Mouse (Mus musculus) CH12.LX (cell line): ENCODE results near the gene Zfp82. TPM values are rescaled to one million over a fixed set of nuclear protein-coding genes. Genes with fewer than 3 reads are reported as not detected.

Experiments
- DNase-seq: peaks from one replicate; pipeline ENCODE4 v3.0.0-alpha.2; 2013; ENCODE audit errors: extremely low read depth
- H3K27ac ChIP-seq: 2 replicates; pipeline ENCODE4 v1.5.1; 2012; ENCODE audit warnings: low read depth, mild to moderate bottlenecking, control low read depth, moderate library complexity; ENCODE audit not compliant: insufficient read depth
- H3K27me3 ChIP-seq: replicated peaks from 2 replicates; pipeline ENCODE3; 2012; ENCODE audit warnings: inconsistent platforms
- H3K36me3 ChIP-seq, 2 experiments: replicated peaks in 1 of 2; 2 replicates each; pipeline versions ENCODE3 to v1.6.1; 2012; ENCODE audit warnings: inconsistent platforms in 1 of 2, low read length in 1 of 2, mild to moderate bottlenecking in 1 of 2, mixed read lengths in 1 of 2, moderate library complexity in 1 of 2; ENCODE audit not compliant: control insufficient read depth in 1 of 2, insufficient read depth in 1 of 2
- H3K4me1 ChIP-seq, 2 experiments: 2 replicates each; pipeline ENCODE4 v1.6.1; 2012; ENCODE audit warnings: inconsistent platforms in 1 of 2, moderate library complexity in 1 of 2; ENCODE audit not compliant: insufficient read depth in 2 of 2, control insufficient read depth in 1 of 2
- H3K4me2 ChIP-seq: 2 replicates; pipeline ENCODE4 v1.6.1; 2012; ENCODE audit warnings: low read depth, mild to moderate bottlenecking, control low read depth; ENCODE audit not compliant: poor library complexity, insufficient read depth, severe bottlenecking
- H3K4me3 ChIP-seq, 3 experiments: fragments of 150-350 bp in 1 of 3; sonication (generic) in 1 of 3; replicated peaks in 1 of 3; 2 replicates each; pipeline versions ENCODE3 to v1.5.1; 2011 to 2012; ENCODE audit warnings: low read depth in 2 of 3, low read length in 2 of 3, mild to moderate bottlenecking in 2 of 3, moderate library complexity in 2 of 3, control low read depth in 1 of 3, improper control_type of control experiment in 1 of 3, inconsistent platforms in 1 of 3, mixed read lengths in 1 of 3; ENCODE audit not compliant: poor library complexity in 1 of 3
- H3K79me2 ChIP-seq: replicated peaks from 2 replicates; pipeline ENCODE4 v1.6.1; 2012; ENCODE audit warnings: mild to moderate bottlenecking, moderate library complexity; ENCODE audit not compliant: control insufficient read depth, poor library complexity, insufficient read depth, severe bottlenecking; ENCODE audit errors: extremely low read depth
- H3K9ac ChIP-seq: 2 replicates; pipeline ENCODE4 v1.6.1; 2012; ENCODE audit warnings: low read depth, mild to moderate bottlenecking, control low read depth, moderate library complexity; ENCODE audit not compliant: insufficient read depth
- H3K9me3 ChIP-seq: replicated peaks from 2 replicates; pipeline ENCODE3; 2012; ENCODE audit warnings: low read length, inconsistent platforms, mixed read lengths
- CHD1 ChIP-seq: IDR thresholded peaks from 2 replicates; pipeline ENCODE4 v1.6.1; 2012; ENCODE audit warnings: low read depth, low read length, improper control_type of control experiment, inconsistent platforms
- CTCF ChIP-seq, 2 experiments: IDR thresholded peaks in 1 of 2; conservative IDR thresholded peaks in 1 of 2; 2 replicates each; pipeline ENCODE4 v1.5.1; 2011 to 2012; ENCODE audit warnings: low read depth in 2 of 2, low read length in 2 of 2, improper control_type of control experiment in 1 of 2, inconsistent platforms in 1 of 2, mild to moderate bottlenecking in 1 of 2, moderate library complexity in 1 of 2
- E2F4 ChIP-seq: IDR thresholded peaks from 2 replicates; pipeline ENCODE4 v1.6.1; 2011; ENCODE audit warnings: low read depth, low read length, improper control_type of control experiment; ENCODE audit not compliant: insufficient replicate concordance
- ELF1 ChIP-seq: IDR thresholded peaks from 2 replicates; pipeline ENCODE4 v1.6.1; 2014; ENCODE audit warnings: low read depth, mild to moderate bottlenecking, inconsistent platforms, low read length, improper control_type of control experiment
- EP300 ChIP-seq: IDR thresholded peaks from 2 replicates; pipeline ENCODE4 v1.6.1; 2011; ENCODE audit warnings: low read length, improper control_type of control experiment
- ETS1 ChIP-seq: conservative IDR thresholded peaks from 2 replicates; pipeline ENCODE4 v1.6.1; 2012; ENCODE audit warnings: low read depth, mild to moderate bottlenecking, inconsistent platforms, low read length, improper control_type of control experiment, moderate library complexity
- GABPA ChIP-seq: IDR thresholded peaks from 2 replicates; pipeline ENCODE4 v1.6.1; 2012; ENCODE audit warnings: low read depth, low read length, improper control_type of control experiment, inconsistent platforms; ENCODE audit not compliant: insufficient replicate concordance
- HCFC1 ChIP-seq: IDR thresholded peaks from 2 replicates; pipeline ENCODE4 v1.6.1; 2012; ENCODE audit warnings: low read depth, mild to moderate bottlenecking, inconsistent platforms, low read length, improper control_type of control experiment
- IRF4 ChIP-seq: IDR thresholded peaks from 2 replicates; pipeline ENCODE4 v1.6.1; 2014; ENCODE audit warnings: low read depth, mild to moderate bottlenecking, inconsistent platforms, low read length, improper control_type of control experiment
- JUND ChIP-seq: conservative IDR thresholded peaks from 2 replicates; pipeline ENCODE4 v1.6.1; 2011; ENCODE audit warnings: low read depth, low read length, improper control_type of control experiment
- KAT2A ChIP-seq: IDR thresholded peaks from 2 replicates; pipeline ENCODE4 v1.6.1; 2012; ENCODE audit warnings: low read length, improper control_type of control experiment, inconsistent platforms; ENCODE audit not compliant: insufficient replicate concordance
- MAFK ChIP-seq: IDR thresholded peaks from 2 replicates; pipeline ENCODE4 v1.6.1; 2011; ENCODE audit warnings: low read length, improper control_type of control experiment; ENCODE audit not compliant: insufficient replicate concordance
- MEF2A ChIP-seq: IDR thresholded peaks from 2 replicates; pipeline ENCODE4 v1.6.1; 2014; ENCODE audit warnings: low read depth, mild to moderate bottlenecking, inconsistent platforms, low read length, improper control_type of control experiment, borderline replicate concordance
- MXI1 ChIP-seq: IDR thresholded peaks from 2 replicates; pipeline ENCODE4 v1.6.1; 2011; ENCODE audit warnings: mild to moderate bottlenecking, low read depth, low read length, improper control_type of control experiment
- MYC ChIP-seq: IDR thresholded peaks from 2 replicates; pipeline ENCODE4 v1.6.1; 2011; ENCODE audit warnings: low read depth, mild to moderate bottlenecking, improper control_type of control experiment, low read length
- NRF1 ChIP-seq: IDR thresholded peaks from 2 replicates; pipeline ENCODE4 v1.6.1; 2014; ENCODE audit warnings: low read depth, mild to moderate bottlenecking, inconsistent platforms, low read length, improper control_type of control experiment, moderate library complexity
- PAX5 ChIP-seq: IDR thresholded peaks from 2 replicates; pipeline ENCODE4 v1.6.1; 2012; ENCODE audit warnings: low read length, inconsistent platforms, mixed read lengths
- POLR2A ChIP-seq: IDR thresholded peaks from 2 replicates; pipeline ENCODE4 v1.6.1; 2011; ENCODE audit warnings: low read depth, mild to moderate bottlenecking, improper control_type of control experiment, low read length
- POLR2AphosphoS2 ChIP-seq: IDR thresholded peaks from 2 replicates; pipeline ENCODE4 v1.6.1; 2011; ENCODE audit warnings: low read depth, low read length, improper control_type of control experiment
- RAD21 ChIP-seq: IDR thresholded peaks from 2 replicates; pipeline ENCODE4 v1.6.1; 2011; ENCODE audit warnings: low read depth, mild to moderate bottlenecking, low read length, improper control_type of control experiment, moderate library complexity
- SIN3A ChIP-seq: IDR thresholded peaks from 2 replicates; pipeline ENCODE4 v1.6.1; 2012; ENCODE audit warnings: low read length, improper control_type of control experiment, inconsistent platforms
- SMC3 ChIP-seq: IDR thresholded peaks from 2 replicates; pipeline ENCODE4 v1.6.1; 2011; ENCODE audit warnings: low read depth, low read length, improper control_type of control experiment
- TBP ChIP-seq: conservative IDR thresholded peaks from 2 replicates; pipeline ENCODE4 v1.6.1; 2011; ENCODE audit warnings: low read depth, low read length, improper control_type of control experiment
- TCF12 ChIP-seq: IDR thresholded peaks from 2 replicates; pipeline ENCODE4 v1.6.1; 2014; ENCODE audit warnings: low read depth, mild to moderate bottlenecking, inconsistent platforms, low read length, improper control_type of control experiment
- USF1 ChIP-seq: IDR thresholded peaks from 2 replicates; pipeline ENCODE4 v1.6.1; 2014; ENCODE audit warnings: low read depth, mild to moderate bottlenecking, inconsistent platforms, low read length, improper control_type of control experiment
- USF2 ChIP-seq: conservative IDR thresholded peaks from 2 replicates; pipeline ENCODE4 v1.6.1; 2011; ENCODE audit warnings: low read depth, low read length, improper control_type of control experiment
- ZKSCAN1 ChIP-seq: IDR thresholded peaks from 2 replicates; pipeline ENCODE4 v1.6.1; 2012; ENCODE audit warnings: low read depth, inconsistent platforms, low read length, improper control_type of control experiment, borderline replicate concordance
- dilution Hi-C: fragments of 300-500 bp; cut with MboI; formaldehyde crosslinking; loops from 2 replicates; pipeline ENCODE4 v1.14.3; 2020; ENCODE audit warnings: low sequenced_read_pairs; ENCODE audit not compliant: extremely low pct_unique_long_range_greater_than_20kb, extremely low pct_ligation_motif_present
- in situ Hi-C: fragments of 300-500 bp; cut with MboI; formaldehyde crosslinking; loops from 3 replicates; pipeline ENCODE4 v1.14.3; 2019; ENCODE audit warnings: low sequenced_read_pairs, low pct_ligation_motif_present, low pct_unique_long_range_greater_than_20kb, mixed read lengths
- polyA plus RNA-seq: library from polyadenylated mRNA; unstranded; fragments of >175 nt; gene quantifications from 2 replicates; pipeline ENCODE4 v1.2.1, GENCODE M21; 2012; ENCODE audit warnings: low read depth; ENCODE audit not compliant: insufficient read length
- total RNA-seq, 2 experiments: library from RNA; depleted of rRNA; stranded (reverse); fragments of 300-350 nt in 1 of 2; fragments of >200 nt in 1 of 2; gene quantifications; 2 replicates each; pipeline ENCODE4 v1.2.3; 2012 to 2014

The Zfp82 gene
- total and polyA plus RNA-seq, 3 experiments = 4.9 to 7.1 (median 6.9) TPM

GRCm38 (mm10) chr7:30017226-30017625 lies 55.5 kb downstream of the Zfp82 start:
- no peaks in the 10 kb centered on the region for H3K27me3 ChIP-seq
- dilution Hi-C loops = no loop called here

GRCm38 (mm10) chr7:30012956-30013363 lies 59.7 kb downstream of the Zfp82 start:
- dilution Hi-C loops = no loop called here

More at GRCm38 (mm10) chr7:30017226-30017625, 55.5 kb downstream of the Zfp82 start:
- H3K4me1 ChIP-seq = no peaks in the 10 kb centered on the region
- H3K79me2 ChIP-seq = no peaks in the 10 kb centered on the region; the same call in none of the 2 replicates
- no peak overlapping the region for H3K9ac ChIP-seq
- no peak for DNase-seq
- H3K36me3 ChIP-seq = peaks cover 61 to 87% of the 10 kb centered on the region in 2 experiments
- no peak overlapping the region for H3K4me2 ChIP-seq
- in situ Hi-C loops = no loop called here
- H3K9me3 ChIP-seq = no peaks in the 10 kb centered on the region
- TF ChIP-seq IRF4 (no peak), MYC (no peak), SMC3 (no peak), ETS1 (no peak)
- no peak overlapping the region for H3K27ac ChIP-seq
- no peak overlapping the region for H3K4me3 ChIP-seq

GRCm38 (mm10) chr7:30010551-30011195 lies 62.0 kb downstream of the Zfp82 start:
- no peaks in the 10 kb centered on the region; the same call in none of the 2 replicates for H3K79me2 ChIP-seq
- in situ Hi-C loops = no loop called here
- H3K4me3 ChIP-seq = no peak overlapping the region
- H3K27ac ChIP-seq = no peak overlapping the region
- peaks cover 56 to 88% of the 10 kb centered on the region in 2 experiments for H3K36me3 ChIP-seq
- H3K4me2 ChIP-seq = no peak overlapping the region
- DNase-seq = no peak
- H3K27me3 ChIP-seq = no peaks in the 10 kb centered on the region
- no peak overlapping the region for H3K9ac ChIP-seq
- dilution Hi-C loops = no loop called here
- no peaks in the 10 kb centered on the region for H3K9me3 ChIP-seq
- peaks cover 0 to 6% of the 10 kb centered on the region in 2 experiments; a peak in 2 of 4 replicates for H3K4me1 ChIP-seq
- TF ChIP-seq ETS1 = no peak
- TF ChIP-seq MAFK = no peak
- TF ChIP-seq MEF2A = no peak
- TF ChIP-seq MXI1 = no peak
- TF ChIP-seq EP300 = no peak
- no peak for TF ChIP-seq POLR2A
- no peak for TF ChIP-seq KAT2A
- no peak for TF ChIP-seq POLR2AphosphoS2
- no peak for TF ChIP-seq HCFC1
- no peak for TF ChIP-seq NRF1
- TF ChIP-seq USF2 = no peak
- no peak for TF ChIP-seq TCF12
- TF ChIP-seq GABPA = no peak
- TF ChIP-seq JUND = no peak
- TF ChIP-seq TBP = no peak
- TF ChIP-seq CHD1 = no peak
- no peak for TF ChIP-seq ZKSCAN1

More at GRCm38 (mm10) chr7:30012956-30013363, 59.7 kb downstream of the Zfp82 start:
- Histone ChIP-seq H3K9me3 (no peaks in the 10 kb centered on the region), H3K9ac (no peak overlapping the region), H3K27ac (no peak overlapping the region), H3K36me3 (peaks cover 53 to 87% of the 10 kb centered on the region in 2 experiments), H3K4me1 (peaks cover 0 to 5% of the 10 kb centered on the region in 2 experiments; a peak in 2 of 4 replicates), H3K4me2 (no peak overlapping the region), H3K27me3 (no peaks in the 10 kb centered on the region), H3K4me3 (no peak overlapping the region), H3K79me2 (no peaks in the 10 kb centered on the region; the same call in none of the 2 replicates)
- in situ Hi-C loops = no loop called here
- DNase-seq = peak; percentile 46
- TF ChIP-seq SIN3A (no peak), HCFC1 (no peak), SMC3 (peak; percentile 55), E2F4 (no peak), TCF12 (no peak), ELF1 (no peak), PAX5 (no peak), CTCF (conservative IDR thresholded peaks at IDR 0.05 in 1 of 2, IDR thresholded peaks at IDR 0.05 in 1 of 2; ENCODE audit: low read depth in 2 of 2, low read length in 2 of 2) (peak; percentile 70 to 75), USF1 (no peak), GABPA (no peak), RAD21 (peak; percentile 72), KAT2A (no peak), POLR2A (no peak)
